Mouse (Mus musculus): Measurements from ENCODE around the gene Mid1ip1.
A peak's percentile ranks its signal among the peaks of the same experiment; 100 is the strongest.

Gene Mid1ip1

GRCm38 (mm10) chrX:10714696-10715140, at the start of gene Mid1ip1:
Mid1ip1 (plus strand) TSS chrX:10715013.
- DNase-seq (ENCODE audit: low spot score) = peak; percentile 84

- DNase-seq (ENCODE audit: low spot score) = no peak
These were observed 20.2 kb upstream of the Mid1ip1 start for GRCm38 (mm10) chrX:10694455-10695180.

GRCm38 (mm10) chrX:10706728-10707127, 8.1 kb upstream of the Mid1ip1 start:
- no peak for DNase-seq (ENCODE audit: low spot score)

GRCm38 (mm10) chrX:10713839-10714637, 775 bp upstream of the Mid1ip1 start:
- no peak for DNase-seq (ENCODE audit: low spot score)

GRCm38 (mm10) chrX:10716917-10717763, 2.3 kb downstream of the Mid1ip1 start:
- DNase-seq (ENCODE audit: low spot score) = peak; percentile 85

GRCm38 (mm10) chrX:10718021-10718837, 3.4 kb downstream of the Mid1ip1 start:
- no peak for DNase-seq (ENCODE audit: low spot score)

GRCm38 (mm10) chrX:10718838-10719539, 4.2 kb downstream of the Mid1ip1 start:
- peak; percentile 64 for DNase-seq (ENCODE audit: low spot score)

GRCm38 (mm10) chrX:10720391-10720790, 5.6 kb downstream of the Mid1ip1 start:
- no peak for DNase-seq (ENCODE audit: low spot score)

- no peak for DNase-seq (ENCODE audit: low spot score)
These were observed 9.8 kb downstream of the Mid1ip1 start for GRCm38 (mm10) chrX:10724571-10724970.

- DNase-seq (ENCODE audit: low spot score) = no peak
These were observed 14.7 kb downstream of the Mid1ip1 start for GRCm38 (mm10) chrX:10729488-10729887.

- DNase-seq (ENCODE audit: low spot score) = no peak
These were observed 19.6 kb downstream of the Mid1ip1 start for GRCm38 (mm10) chrX:10734453-10734852.

- DNase-seq (ENCODE audit: low spot score) = no peak
These were observed 20.1 kb downstream of the Mid1ip1 start for GRCm38 (mm10) chrX:10734874-10735273.

- no peak for DNase-seq (ENCODE audit: low spot score)
These were observed 44.1 kb downstream of the Mid1ip1 start for GRCm38 (mm10) chrX:10758866-10759265.

GRCm38 (mm10) chrX:10763476-10764016, 48.7 kb downstream of the Mid1ip1 start:
- DNase-seq (ENCODE audit: low spot score) = no peak
